Mouse (Mus musculus): ENCODE data around the gene Klc1.

The Klc1 gene

GRCm38 (mm10) chr12:111743419-111743818 lies 15.2 kb upstream of the Klc1 start:
- in situ Hi-C loops (cut with MboI, MseI) = no loop called here

- in situ Hi-C loops (cut with MboI, MseI) = no loop called here
These were observed 14.6 kb upstream of the Klc1 start for GRCm38 (mm10) chr12:111743981-111744423.

- in situ Hi-C loops (cut with MboI, MseI) = no loop called here
These were observed 13.4 kb upstream of the Klc1 start for GRCm38 (mm10) chr12:111745274-111745673.

- in situ Hi-C loops (cut with MboI, MseI) = no loop called here
These were observed 12.6 kb upstream of the Klc1 start for GRCm38 (mm10) chr12:111746091-111746490.

GRCm38 (mm10) chr12:111747421-111747820 lies 11.2 kb upstream of the Klc1 start:
- in situ Hi-C loops (cut with MboI, MseI) = no loop called here

GRCm38 (mm10) chr12:111750739-111751138 lies 7.9 kb upstream of the Klc1 start:
- in situ Hi-C loops (cut with MboI, MseI) = no loop called here

- in situ Hi-C loops (cut with MboI, MseI) = no loop called here
These were observed 6.2 kb upstream of the Klc1 start for GRCm38 (mm10) chr12:111752491-111752890.

- in situ Hi-C loops (cut with MboI, MseI) = no loop called here
These were observed 5.3 kb upstream of the Klc1 start for GRCm38 (mm10) chr12:111753347-111753746.

GRCm38 (mm10) chr12:111754710-111755109 lies 3.9 kb upstream of the Klc1 start:
- in situ Hi-C loops (cut with MboI, MseI) = no loop called here

GRCm38 (mm10) chr12:111755231-111755630 lies 3.4 kb upstream of the Klc1 start:
- in situ Hi-C loops (cut with MboI, MseI) = no loop called here

GRCm38 (mm10) chr12:111756082-111756697 lies 2.5 kb upstream of the Klc1 start:
- in situ Hi-C loops (cut with MboI, MseI) = no loop called here

GRCm38 (mm10) chr12:111756698-111757082 lies 2.0 kb upstream of the Klc1 start:
- in situ Hi-C loops (cut with MboI, MseI) = no loop called here

GRCm38 (mm10) chr12:111757561-111758325 lies 906 bp upstream of the Klc1 start:
- in situ Hi-C loops (cut with MboI, MseI) = no loop called here

- in situ Hi-C loops (cut with MboI, MseI) = no loop called here
These were observed 770 bp downstream of the Klc1 start for GRCm38 (mm10) chr12:111759176-111760061.

- in situ Hi-C loops (cut with MboI, MseI) = no loop called here
These were observed 1.8 kb downstream of the Klc1 start for GRCm38 (mm10) chr12:111760306-111760908.

- in situ Hi-C loops (cut with MboI, MseI) = no loop called here
These were observed 4.1 kb downstream of the Klc1 start for GRCm38 (mm10) chr12:111762620-111763280.

- in situ Hi-C loops (cut with MboI, MseI) = no loop called here
These were observed 7.9 kb downstream of the Klc1 start for GRCm38 (mm10) chr12:111766313-111767236.

GRCm38 (mm10) chr12:111768322-111768928 lies 9.8 kb downstream of the Klc1 start:
- in situ Hi-C loops (cut with MboI, MseI) = no loop called here

GRCm38 (mm10) chr12:111769306-111769705 lies 10.7 kb downstream of the Klc1 start:
- in situ Hi-C loops (cut with MboI, MseI) = no loop called here
